Mouse (Mus musculus) lung, postnatal 10 days (tissue): ENCODE results near the gene Rbck1.
A peak's percentile ranks its signal among the peaks of the same experiment; 100 is the strongest.
"Not testable (repeated sequence)": the region's sequence is repeated elsewhere in the genome, so short reads cannot be mapped to it uniquely, and the experiment has no call there.

Experiments
- DNase-seq: peaks from one replicate; pipeline ENCODE4 v3.0.0; 2021

The Rbck1 gene

GRCm38 (mm10) chr2:152293727-152294475, 38.6 kb downstream of the Rbck1 start, which contains the start of gene Tbc1d20:
Gene Tbc1d20, plus strand, starts transcription at chr2:152293828.
- peak; percentile 90 for DNase-seq

GRCm38 (mm10) chr2:152293179-152293726, 39.2 kb downstream of the Rbck1 start:
- no peak for DNase-seq

GRCm38 (mm10) chr2:152292475-152292874, 40.0 kb downstream of the Rbck1 start:
- DNase-seq = no peak

- DNase-seq = not testable (repeated sequence)
Measured at GRCm38 (mm10) chr2:152289623-152290022, 42.8 kb downstream of the Rbck1 start.

GRCm38 (mm10) chr2:152288046-152288445, 44.4 kb downstream of the Rbck1 start:
- no peak for DNase-seq

- no peak for DNase-seq
Measured at GRCm38 (mm10) chr2:152287560-152287959, 44.9 kb downstream of the Rbck1 start.

- peak; percentile 31 for DNase-seq
Measured at GRCm38 (mm10) chr2:152281407-152281806, 51.0 kb downstream of the Rbck1 start.

- DNase-seq = no peak
Measured at GRCm38 (mm10) chr2:152273639-152274038, 58.8 kb downstream of the Rbck1 start.
